Mouse (Mus musculus): Measurements from ENCODE around the gene Cep95.
"Not testable (repeated sequence)": the region's sequence is repeated elsewhere in the genome, so short reads cannot be mapped to it uniquely, and the experiment has no call there.

The Cep95 gene

GRCm38 (mm10) chr11:106788775-106789459 is at the start of gene Cep95, which contains the start of gene Ddx5:
TSS of gene Cep95 (plus strand) at chr11:106789252.
TSS of gene Ddx5 (minus strand) at chr11:106789185.
- DNase-seq: peak; percentile 99

DNA sequence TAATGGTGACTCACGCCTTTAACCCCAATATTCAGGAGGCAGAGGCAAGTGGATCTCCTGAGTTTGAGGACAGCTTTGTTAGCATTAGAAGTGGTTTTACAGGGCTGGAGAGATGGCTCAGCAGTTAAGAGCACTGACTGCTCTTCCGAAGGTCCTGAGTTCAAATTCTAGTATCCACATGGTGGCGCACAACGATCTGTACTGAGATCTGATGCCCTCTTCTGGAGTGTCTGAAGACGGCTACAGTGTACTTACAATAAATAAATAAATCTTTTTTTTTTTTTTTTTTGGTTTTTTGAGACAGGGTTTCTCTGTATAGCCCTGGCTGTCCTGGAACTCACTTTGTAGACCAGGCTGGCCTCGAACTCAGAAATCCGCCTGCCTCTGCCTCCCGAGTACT is 48.3 kb upstream of the Cep95 start:
- not testable (repeated sequence) for DNase-seq

- peak; percentile 59 to 63 for DNase-seq
These were observed 47.8 kb upstream of the Cep95 start for GRCm38 (mm10) chr11:106741232-106741631.

GRCm38 (mm10) chr11:106741826-106742225 is 47.2 kb upstream of the Cep95 start:
- DNase-seq: no peak

DNA sequence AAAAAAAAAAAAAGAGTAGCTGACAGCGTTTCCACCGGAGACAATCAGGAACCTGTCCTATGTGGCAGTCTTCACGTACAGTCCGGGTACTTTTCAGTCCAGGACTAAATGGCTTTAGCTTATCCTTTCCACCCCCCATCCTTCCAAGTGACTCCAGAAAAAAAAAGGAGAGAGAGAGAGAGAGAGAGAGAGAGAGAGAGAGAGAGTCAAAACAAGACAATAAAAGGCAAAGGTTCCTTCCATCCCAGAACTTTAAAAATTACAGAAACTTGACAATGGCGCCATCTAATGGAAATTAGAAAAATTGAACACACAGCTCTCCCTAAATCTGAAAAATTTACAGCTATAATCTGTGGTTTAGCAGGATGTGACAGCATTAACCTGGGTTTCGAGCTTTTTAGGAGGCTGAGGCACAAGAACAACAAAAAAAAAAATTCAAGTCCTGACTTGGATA is 46.6 kb upstream of the Cep95 start:
- DNase-seq: peak in 1 of 2 experiments; percentile 50

- no peak for DNase-seq
These were observed 44.1 kb upstream of the Cep95 start for GRCm38 (mm10) chr11:106744949-106745348.

DNA sequence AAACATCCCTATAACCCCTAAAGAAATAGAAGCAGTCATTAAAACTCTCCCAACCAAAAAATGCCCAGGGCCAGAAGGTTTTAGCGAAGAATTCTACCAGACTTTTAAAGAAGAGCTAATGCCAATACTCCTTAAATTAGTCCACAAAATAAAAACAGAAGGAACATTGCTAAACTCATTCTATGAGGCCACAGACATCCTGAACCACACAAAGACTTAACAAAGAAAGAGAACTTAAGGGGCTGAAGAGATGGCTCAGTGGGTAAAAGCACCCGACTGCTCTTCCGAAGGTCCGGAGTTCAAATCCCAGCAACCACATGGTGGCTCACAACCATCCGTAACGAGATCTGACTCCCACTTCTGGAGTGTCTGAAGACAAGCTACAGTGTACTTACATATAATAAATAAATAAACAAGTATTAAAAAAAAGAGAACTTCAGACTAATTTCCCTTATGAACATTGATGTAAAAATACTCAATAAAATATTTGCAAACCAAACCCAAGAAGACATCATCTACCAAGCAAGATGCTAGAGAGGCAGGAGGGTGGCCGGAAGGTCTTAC is 39.4 kb upstream of the Cep95 start:
- DNase-seq: not testable (repeated sequence)

- DNase-seq: no peak
These were observed 38.8 kb upstream of the Cep95 start, which contains the start of gene Pecam1 for GRCm38 (mm10) chr11:106750121-106750751. TSS of gene Pecam1 (minus strand) at chr11:106750628.

DNA sequence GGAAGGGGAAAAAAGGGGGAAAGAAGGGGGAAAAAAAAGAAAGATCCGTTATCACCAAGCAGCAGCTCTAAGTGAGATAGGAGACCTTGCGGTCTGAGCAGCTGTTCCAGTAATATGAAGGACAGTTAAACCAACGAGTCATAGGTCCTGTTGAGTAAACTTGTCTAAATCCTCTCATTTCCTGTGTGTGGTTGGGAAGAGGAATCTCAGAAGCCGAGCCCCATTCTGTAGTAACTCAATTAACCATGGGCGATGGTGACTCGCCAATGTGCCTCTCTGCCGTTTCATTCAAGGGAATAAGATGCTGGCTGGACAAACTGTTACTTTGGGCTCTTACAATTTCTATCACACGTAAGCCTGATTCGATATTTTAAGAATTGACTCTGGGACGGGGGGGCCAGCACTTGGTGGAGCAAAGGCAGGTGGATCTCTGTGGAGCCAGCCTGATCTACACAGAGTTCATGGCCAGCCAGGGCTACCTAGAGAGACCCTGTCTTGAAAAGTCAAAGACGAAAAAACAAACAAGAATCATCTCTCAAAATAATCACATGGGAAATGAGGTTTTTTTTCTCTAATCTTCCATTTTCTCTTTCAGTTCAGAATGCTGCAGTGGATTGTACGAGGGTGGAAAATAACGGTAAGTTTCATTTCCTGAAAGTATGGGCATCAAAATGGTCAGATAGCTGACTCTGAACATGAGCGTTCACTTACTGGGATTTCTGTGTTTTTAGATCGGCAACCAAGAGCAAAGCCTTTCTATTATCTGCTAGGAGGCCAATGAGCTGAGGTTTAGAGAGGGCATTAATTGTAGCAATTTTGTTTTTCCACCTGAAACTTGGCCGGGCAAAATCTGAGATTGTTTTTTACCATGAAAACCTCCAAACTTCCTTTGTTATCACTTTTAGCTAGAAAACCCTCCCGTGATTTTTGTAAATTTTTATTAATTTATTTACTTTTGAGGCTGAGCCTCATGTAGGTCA is 37.7 kb upstream of the Cep95 start, which contains the start of gene Milr1:
Milr1 (plus strand) TSS at position 188 of the 980 bp plus-strand sequence.
- DNase-seq: no peak

GRCm38 (mm10) chr11:106752103-106752502 is 36.9 kb upstream of the Cep95 start:
- no peak for DNase-seq

- no peak for DNase-seq
These were observed 35.7 kb upstream of the Cep95 start for GRCm38 (mm10) chr11:106753314-106753713.

GRCm38 (mm10) chr11:106755583-106755982 is 33.5 kb upstream of the Cep95 start:
- no peak for DNase-seq

GRCm38 (mm10) chr11:106759028-106759427 is 30.0 kb upstream of the Cep95 start:
- no peak for DNase-seq

DNA sequence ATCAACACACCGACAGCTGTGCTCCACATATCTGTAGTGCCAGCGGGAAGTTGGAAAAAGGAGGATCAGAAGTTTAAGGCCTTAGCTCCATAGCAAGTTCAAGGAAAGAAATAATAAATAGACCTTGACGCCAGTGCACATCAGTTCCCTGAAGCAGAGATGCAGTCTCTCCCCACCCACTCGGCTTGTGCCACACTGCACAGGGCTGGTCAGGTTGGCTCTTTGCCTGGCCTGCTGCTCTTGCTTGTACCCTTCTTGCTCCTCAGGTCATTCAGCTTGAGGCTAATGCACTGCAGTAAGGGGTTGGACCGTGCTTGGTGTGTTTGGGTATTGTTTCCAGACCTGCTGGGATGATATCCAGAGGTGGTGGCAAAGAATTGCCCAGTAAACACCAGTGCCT is 28.5 kb upstream of the Cep95 start:
- peak; percentile 59 to 67 for DNase-seq

- no peak for DNase-seq
These were observed 26.8 kb upstream of the Cep95 start for GRCm38 (mm10) chr11:106762139-106762799.

- DNase-seq: no peak
These were observed 26.3 kb upstream of the Cep95 start for GRCm38 (mm10) chr11:106762800-106763185.

GRCm38 (mm10) chr11:106766611-106767162 is 22.4 kb upstream of the Cep95 start:
- no peak for DNase-seq

- DNase-seq: no peak
These were observed 21.5 kb upstream of the Cep95 start for GRCm38 (mm10) chr11:106767516-106767915.

- DNase-seq: peak; percentile 31 to 44
These were observed 18.7 kb upstream of the Cep95 start for GRCm38 (mm10) chr11:106770195-106770974.

- no peak for DNase-seq
These were observed 16.0 kb upstream of the Cep95 start for GRCm38 (mm10) chr11:106773061-106773460.

DNA sequence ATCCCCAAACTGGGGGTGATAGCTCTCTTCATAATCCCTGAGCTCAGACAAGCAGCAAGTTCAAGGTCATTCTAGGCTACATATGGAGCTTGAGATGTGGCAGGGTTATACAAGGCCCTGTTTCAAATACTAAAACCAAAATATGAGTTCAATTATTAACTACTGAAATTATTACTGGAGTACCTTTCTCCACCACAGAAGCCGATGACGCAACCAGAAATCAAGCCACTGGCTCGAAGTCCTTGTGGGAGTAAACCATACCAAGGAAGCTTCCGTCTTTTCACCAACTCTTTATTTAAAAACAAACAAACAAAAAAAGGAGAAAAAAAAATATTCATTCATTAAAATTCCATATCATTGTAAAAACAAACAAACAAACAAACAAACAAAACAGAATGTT is 12.1 kb upstream of the Cep95 start:
- DNase-seq: no peak
